Mouse (Mus musculus): ENCODE results near the gene Prkca. TPM values are rescaled to one million over a fixed set of nuclear protein-coding genes. Genes with fewer than 3 reads are reported as not detected.

The Prkca gene
- total RNA-seq, 2 experiments from 2014 or later = 3.2 to 6.7 TPM

- no peak for ATAC-seq (replicated peaks; ENCODE audit: low FRiP score, poor library complexity, severe bottlenecking)
These were observed 75.1 kb downstream of the Prkca start for GRCm38 (mm10) chr11:108268421-108269322.

- ATAC-seq (replicated peaks; ENCODE audit: low FRiP score, poor library complexity, severe bottlenecking) = no peak
These were observed 75.9 kb downstream of the Prkca start for GRCm38 (mm10) chr11:108267825-108268224.

GRCm38 (mm10) chr11:108267066-108267465, 76.7 kb downstream of the Prkca start:
- ATAC-seq (replicated peaks; ENCODE audit: low FRiP score, poor library complexity, severe bottlenecking) = no peak

- no peak for ATAC-seq (replicated peaks; ENCODE audit: low FRiP score, poor library complexity, severe bottlenecking)
These were observed 79.9 kb downstream of the Prkca start for GRCm38 (mm10) chr11:108263868-108264267.

- ATAC-seq (replicated peaks; ENCODE audit: low FRiP score, poor library complexity, severe bottlenecking) = no peak
These were observed 80.3 kb downstream of the Prkca start for GRCm38 (mm10) chr11:108263406-108263805.

GRCm38 (mm10) chr11:108261751-108262160, 82.0 kb downstream of the Prkca start:
- no peak for ATAC-seq (replicated peaks; ENCODE audit: low FRiP score, poor library complexity, severe bottlenecking)

- ATAC-seq (replicated peaks; ENCODE audit: low FRiP score, poor library complexity, severe bottlenecking) = no peak
These were observed 82.8 kb downstream of the Prkca start for GRCm38 (mm10) chr11:108260775-108261517.

GRCm38 (mm10) chr11:108259391-108259790, 84.3 kb downstream of the Prkca start:
- no peak for ATAC-seq (replicated peaks; ENCODE audit: low FRiP score, poor library complexity, severe bottlenecking)

GRCm38 (mm10) chr11:108258811-108259266, 84.9 kb downstream of the Prkca start:
- no peak for ATAC-seq (replicated peaks; ENCODE audit: low FRiP score, poor library complexity, severe bottlenecking)

GRCm38 (mm10) chr11:108257921-108258320, 85.8 kb downstream of the Prkca start:
- no peak for ATAC-seq (replicated peaks; ENCODE audit: low FRiP score, poor library complexity, severe bottlenecking)

GRCm38 (mm10) chr11:108254681-108255080, 89.0 kb downstream of the Prkca start:
- no peak for ATAC-seq (replicated peaks; ENCODE audit: low FRiP score, poor library complexity, severe bottlenecking)

- ATAC-seq (replicated peaks; ENCODE audit: low FRiP score, poor library complexity, severe bottlenecking) = no peak
These were observed 91.6 kb downstream of the Prkca start for GRCm38 (mm10) chr11:108251924-108252775.

- no peak for ATAC-seq (replicated peaks; ENCODE audit: low FRiP score, poor library complexity, severe bottlenecking)
These were observed 92.7 kb downstream of the Prkca start for GRCm38 (mm10) chr11:108250829-108251637.

GRCm38 (mm10) chr11:108250146-108250635, 93.5 kb downstream of the Prkca start:
- no peak for ATAC-seq (replicated peaks; ENCODE audit: low FRiP score, poor library complexity, severe bottlenecking)

GRCm38 (mm10) chr11:108249487-108249886, 94.2 kb downstream of the Prkca start:
- no peak for ATAC-seq (replicated peaks; ENCODE audit: low FRiP score, poor library complexity, severe bottlenecking)

GRCm38 (mm10) chr11:108249047-108249403, 94.7 kb downstream of the Prkca start:
- no peak for ATAC-seq (replicated peaks; ENCODE audit: low FRiP score, poor library complexity, severe bottlenecking)

GRCm38 (mm10) chr11:108248218-108249046, 95.3 kb downstream of the Prkca start:
- ATAC-seq (replicated peaks; ENCODE audit: low FRiP score, poor library complexity, severe bottlenecking) = no peak

Measured in erythroblast, adult 5-6 weeks (primary cell).